Mouse (Mus musculus) heart, embryonic 12.5 days (tissue): ENCODE measurements at regions not wholly inside any gene's neighbourhood (a gene's known extent, or its start where the extent isn't known, plus 50 kb on each side); places are given as distances from the start of the nearest gene placed in this dataset.

Source experiments
- ATAC-seq: fragments of 200-750 bp; cut with Nextera tagmentation; 2 replicates; pipeline ENCODE4 v1.8.0; 2017; ENCODE audit warnings: moderate TSS enrichment, moderate library complexity; ENCODE audit not compliant: insufficient number of reproducible peaks, low FRiP score
- H3K27ac ChIP-seq: fragments of 300-500 bp; sonication (generic); 2 replicates; pipeline ENCODE4 v1.5.1; 2016; ENCODE audit warnings: mild to moderate bottlenecking, moderate library complexity; ENCODE audit not compliant: poor library complexity, severe bottlenecking
- H3K27me3 ChIP-seq: fragments of 300-500 bp; sonication (generic); replicated peaks from 2 replicates; pipeline ENCODE4 v1.6.1; 2016; ENCODE audit warnings: mild to moderate bottlenecking, moderate library complexity
- H3K36me3 ChIP-seq: fragments of 300-500 bp; sonication (generic); 2 replicates; pipeline ENCODE4 v1.6.1; 2016; ENCODE audit warnings: mild to moderate bottlenecking, moderate library complexity
- H3K4me1 ChIP-seq: fragments of 300-500 bp; sonication (generic); replicated peaks from 2 replicates; pipeline ENCODE4 v1.6.1; 2016; ENCODE audit warnings: mild to moderate bottlenecking
- H3K4me2 ChIP-seq: fragments of 300-500 bp; sonication (generic); 2 replicates; pipeline ENCODE4 v1.6.1; 2016; ENCODE audit warnings: mild to moderate bottlenecking, moderate library complexity
- H3K4me3 ChIP-seq: fragments of 300-500 bp; sonication (generic); 2 replicates; pipeline ENCODE4 v1.5.1; 2016; ENCODE audit warnings: mild to moderate bottlenecking
- H3K9ac ChIP-seq: fragments of 300-500 bp; sonication (generic); 2 replicates; pipeline ENCODE4 v1.6.1; 2016; ENCODE audit warnings: mild to moderate bottlenecking, moderate library complexity
- H3K9me3 ChIP-seq: fragments of 300-500 bp; sonication (generic); replicated peaks from 2 replicates; pipeline ENCODE4 v1.6.1; 2016; ENCODE audit warnings: mild to moderate bottlenecking, moderate library complexity
- WGBS: fragments of 180-500 bp; shearing (Covaris S2); methylation state at CpG from one replicate; pipeline ENCODE4 v1.1.7; 2016; 5-methylcytosine and 5-hydroxymethylcytosine counted together

GRCm38 (mm10) chr5:136627671-136628292, 60.5 kb upstream of the Cux1 start:
- peaks cover 20% of the 10 kb centered on the region for H3K27me3 ChIP-seq
- no peak overlapping the region for H3K27ac ChIP-seq
- no peak overlapping the region for H3K9ac ChIP-seq
- peaks cover 2% of the 10 kb centered on the region for H3K4me1 ChIP-seq
- no peak overlapping the region for H3K4me3 ChIP-seq
- WGBS: 62% methylated on average over 11 of the region's 11 CpGs
- no peaks in the 10 kb centered on the region for H3K36me3 ChIP-seq
- H3K4me2 ChIP-seq: no peak overlapping the region
- no peaks in the 10 kb centered on the region for H3K9me3 ChIP-seq
- no peak for ATAC-seq

DNA sequence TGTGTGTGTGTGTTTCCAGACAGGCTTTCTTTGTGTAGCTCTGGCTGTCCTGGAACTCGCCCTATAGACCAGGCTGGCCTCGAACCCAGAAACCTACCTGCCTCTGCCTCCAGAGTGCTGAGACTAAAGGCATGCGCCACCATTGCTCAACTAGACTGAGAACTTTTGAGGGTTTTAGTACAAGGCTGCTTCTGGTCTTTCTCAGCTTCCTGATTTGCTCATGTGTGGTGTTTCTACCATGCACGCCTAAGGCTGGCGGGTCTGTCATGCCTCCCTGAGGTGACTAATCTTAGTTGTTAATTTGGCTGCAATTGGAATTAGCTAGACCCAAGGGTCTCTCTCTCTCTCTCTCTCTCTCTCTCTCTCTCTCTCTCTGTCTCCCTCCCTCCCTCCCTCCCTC, 61.2 kb upstream of the Cux1 start:
- no peak overlapping the region for H3K4me3 ChIP-seq
- no peak overlapping the region for H3K4me2 ChIP-seq
- WGBS: 86% methylated on average over 5 of the region's 5 CpGs
- no peaks in the 10 kb centered on the region for H3K9me3 ChIP-seq
- no peak for ATAC-seq
- H3K36me3 ChIP-seq: no peaks in the 10 kb centered on the region
- no peak overlapping the region for H3K9ac ChIP-seq
- no peaks in the 10 kb centered on the region for H3K4me1 ChIP-seq
- peaks cover 20% of the 10 kb centered on the region for H3K27me3 ChIP-seq
- H3K27ac ChIP-seq: no peak overlapping the region

GRCm38 (mm10) chr5:136632286-136632685, 60.7 kb upstream of the Myl10 start:
- 68% methylated on average over 5 of the region's 5 CpGs for WGBS
- H3K4me2 ChIP-seq: no peak overlapping the region
- H3K27ac ChIP-seq: no peak overlapping the region
- H3K4me1 ChIP-seq: no peaks in the 10 kb centered on the region
- H3K4me3 ChIP-seq: no peak overlapping the region
- H3K9ac ChIP-seq: no peak overlapping the region
- H3K9me3 ChIP-seq: no peaks in the 10 kb centered on the region
- no peak for ATAC-seq
- no peaks in the 10 kb centered on the region for H3K27me3 ChIP-seq
- no peaks in the 10 kb centered on the region for H3K36me3 ChIP-seq

DNA sequence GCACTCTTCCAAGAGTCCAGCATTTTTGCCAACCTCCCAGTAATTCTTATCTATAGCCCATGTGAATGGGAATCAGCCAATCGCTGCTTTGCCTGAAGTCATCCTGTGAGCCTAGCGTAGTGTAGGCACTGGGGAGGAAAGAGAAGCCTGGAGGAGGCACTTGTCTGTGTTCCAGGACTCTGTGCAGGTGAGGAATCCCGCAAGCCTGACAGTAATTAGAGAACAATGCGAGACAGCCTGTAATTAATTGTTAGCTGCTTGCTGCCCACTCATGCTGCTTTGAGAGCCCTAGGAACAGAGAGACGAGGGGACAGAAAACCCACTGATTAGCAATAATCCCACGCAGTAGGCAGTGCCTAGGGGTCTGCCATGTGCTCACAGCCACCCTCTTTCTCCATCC, 59.0 kb upstream of the Myl10 start:
- 65% methylated on average over 6 of the region's 6 CpGs for WGBS
- H3K4me3 ChIP-seq: no peak overlapping the region
- H3K36me3 ChIP-seq: no peaks in the 10 kb centered on the region
- H3K27ac ChIP-seq: no peak overlapping the region
- no peaks in the 10 kb centered on the region for H3K27me3 ChIP-seq
- H3K4me2 ChIP-seq: no peak overlapping the region
- ATAC-seq: no peak
- no peak overlapping the region for H3K9ac ChIP-seq
- H3K4me1 ChIP-seq: no peaks in the 10 kb centered on the region
- no peaks in the 10 kb centered on the region for H3K9me3 ChIP-seq

- no peaks in the 10 kb centered on the region for H3K9me3 ChIP-seq
- H3K4me2 ChIP-seq: no peak overlapping the region
- WGBS: 84% methylated on average over 2 of the region's 2 CpGs
- no peaks in the 10 kb centered on the region for H3K36me3 ChIP-seq
- H3K9ac ChIP-seq: no peak overlapping the region
- no peaks in the 10 kb centered on the region for H3K4me1 ChIP-seq
- H3K27me3 ChIP-seq: no peaks in the 10 kb centered on the region
- no peak overlapping the region for H3K4me3 ChIP-seq
- no peak for ATAC-seq
- no peak overlapping the region for H3K27ac ChIP-seq
Observed at GRCm38 (mm10) chr5:136635119-136635518, 57.8 kb upstream of the Myl10 start.

DNA sequence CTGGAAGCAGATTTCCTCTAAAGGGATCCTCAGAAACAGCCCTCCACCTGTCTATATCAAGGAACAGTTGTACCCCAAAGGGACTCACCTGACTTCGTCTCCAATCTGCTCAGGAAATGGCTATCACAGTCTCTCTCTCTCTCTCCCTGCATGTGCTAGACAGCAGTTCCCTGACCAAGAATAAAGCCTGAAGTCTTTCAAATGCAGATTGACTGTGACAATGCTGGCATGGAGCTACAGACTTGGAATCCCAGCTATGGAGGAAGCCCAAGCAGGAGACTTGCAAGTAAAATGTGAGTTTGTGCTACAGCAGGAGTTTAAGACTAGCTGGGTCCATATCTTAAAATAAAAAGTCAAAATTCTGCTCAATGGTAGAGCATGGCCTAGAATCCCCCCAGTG, 56.5 kb upstream of the Myl10 start:
- Histone ChIP-seq H3K4me1 (no peaks in the 10 kb centered on the region), H3K27ac (no peak overlapping the region), H3K9ac (no peak overlapping the region), H3K36me3 (no peaks in the 10 kb centered on the region), H3K9me3 (no peaks in the 10 kb centered on the region), H3K4me2 (no peak overlapping the region), H3K4me3 (no peak overlapping the region), H3K27me3 (no peaks in the 10 kb centered on the region)
- WGBS: 44% methylated on average over 1 of the region's 1 CpGs
- no peak for ATAC-seq

GRCm38 (mm10) chr5:136637872-136638271, 55.1 kb upstream of the Myl10 start:
- Histone ChIP-seq H3K9me3 (no peaks in the 10 kb centered on the region), H3K36me3 (no peaks in the 10 kb centered on the region), H3K4me2 (no peak overlapping the region), H3K27ac (no peak overlapping the region), H3K4me1 (no peaks in the 10 kb centered on the region), H3K9ac (no peak overlapping the region), H3K4me3 (no peak overlapping the region), H3K27me3 (no peaks in the 10 kb centered on the region)
- WGBS: 62% methylated on average over 11 of the region's 11 CpGs
- no peak for ATAC-seq

GRCm38 (mm10) chr5:136640871-136641619, 51.9 kb upstream of the Myl10 start:
- 84% methylated on average over 5 of the region's 5 CpGs for WGBS
- Histone ChIP-seq H3K27me3 (no peaks in the 10 kb centered on the region), H3K9me3 (no peaks in the 10 kb centered on the region), H3K36me3 (no peaks in the 10 kb centered on the region), H3K4me2 (no peak overlapping the region), H3K9ac (no peak overlapping the region), H3K27ac (no peak overlapping the region), H3K4me1 (no peaks in the 10 kb centered on the region), H3K4me3 (no peak overlapping the region)
- ATAC-seq: no peak

- H3K4me3 ChIP-seq: no peak overlapping the region
- 69% methylated on average over 13 of the region's 13 CpGs for WGBS
- H3K27ac ChIP-seq: no peak overlapping the region
- no peaks in the 10 kb centered on the region for H3K27me3 ChIP-seq
- no peaks in the 10 kb centered on the region for H3K4me1 ChIP-seq
- H3K4me2 ChIP-seq: no peak overlapping the region
- no peak for ATAC-seq
- no peaks in the 10 kb centered on the region for H3K9me3 ChIP-seq
- no peaks in the 10 kb centered on the region for H3K36me3 ChIP-seq
- H3K9ac ChIP-seq: no peak overlapping the region
Observed at GRCm38 (mm10) chr5:136642208-136642607, 50.7 kb upstream of the Myl10 start.
